Mouse (Mus musculus) stomach, postnatal 0 days (tissue): ENCODE data around the gene Mapk1.

Experiments
- CTCF ChIP-seq: IDR thresholded peaks from 2 replicates; pipeline ENCODE4 v1.5.1; 2016; ENCODE audit warnings: antibody characterized with exemption, low read depth, mild to moderate bottlenecking, moderate library complexity
- EP300 ChIP-seq: optimal IDR thresholded peaks from 2 replicates; pipeline ENCODE3; 2016; ENCODE audit warnings: antibody characterized with exemption

DNA sequence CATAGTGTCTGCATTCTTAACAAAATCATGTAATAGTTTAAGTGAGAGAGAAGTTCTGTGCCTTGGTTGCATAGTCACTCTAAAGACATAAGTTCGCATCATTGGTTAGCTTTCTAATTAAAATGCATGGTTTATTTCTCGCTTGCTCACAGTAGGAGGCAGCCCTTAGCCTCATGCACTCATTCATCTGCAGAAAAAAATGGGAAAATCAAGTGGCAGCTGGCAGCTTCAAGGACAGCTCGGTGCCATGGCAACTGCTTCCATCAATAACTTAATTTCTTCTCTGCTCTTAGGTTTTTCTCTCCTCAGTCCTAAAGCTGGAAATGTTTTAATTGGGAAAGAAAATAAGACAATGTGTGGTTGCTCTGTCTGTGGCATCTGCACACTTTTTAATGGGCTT lies 72.4 kb downstream of the Mapk1 start:
- TF ChIP-seq CTCF, result no peak
- no peak for TF ChIP-seq EP300
